Mouse (Mus musculus) heart, postnatal 36 days (tissue): ENCODE measurements around the gene Stx6. TPM values are rescaled to one million over a fixed set of nuclear protein-coding genes. Genes with fewer than 3 reads are reported as not detected.

Experiments used
- DNase-seq, 2 experiments: peaks; one replicate each; pipeline ENCODE4 v3.0.0; 2021 to 2022
- intact Hi-C: fragments of 180-260 bp; cut with DNase I; formaldehyde crosslinking; loops from one replicate; pipeline ENCODE4 v1.15.1; 2025
- total RNA-seq, 2 experiments: library from RNA; stranded (reverse); gene quantifications; 2 replicates each; pipeline ENCODE4 v1.2.3; 2021

Gene Stx6
- total RNA-seq, 2 experiments from 2014 or later, result 19.9 to 23.8 TPM

DNA sequence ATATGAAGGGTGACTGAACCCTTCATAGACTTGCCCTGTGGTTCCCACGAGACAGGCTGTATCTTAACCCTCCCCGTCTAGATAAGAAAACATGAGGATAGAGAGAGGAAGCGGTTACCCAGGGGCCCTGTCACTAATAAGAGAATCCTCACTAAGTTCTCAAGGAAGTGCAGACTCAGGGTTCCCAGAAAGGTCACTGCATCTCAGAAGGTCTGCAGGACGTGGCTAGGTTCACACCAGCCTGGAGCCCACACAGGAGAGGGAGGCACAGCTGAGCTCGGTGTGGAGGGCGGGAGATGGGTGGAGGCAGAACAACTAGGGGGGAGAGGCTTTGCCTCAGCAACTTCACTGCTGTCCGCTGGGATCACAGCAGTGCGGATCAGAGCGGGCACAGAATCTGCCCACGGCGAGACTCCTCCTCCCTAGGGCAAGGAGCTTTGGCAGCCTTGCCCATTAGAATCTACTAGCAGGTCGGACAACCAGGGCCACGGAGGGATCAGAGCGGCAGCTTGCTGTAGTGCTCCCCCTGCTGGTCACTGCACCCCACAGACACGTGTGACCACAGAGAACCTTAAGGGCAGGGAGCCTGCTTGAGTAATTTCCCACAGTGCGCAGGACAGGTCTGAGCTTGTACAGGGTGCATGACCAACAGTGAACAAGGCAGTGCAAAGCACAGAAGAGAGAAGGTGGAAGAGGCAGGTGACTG lies 65.5 kb downstream of the Stx6 start:
- peak; percentile 83 to 84 for DNase-seq

DNA sequence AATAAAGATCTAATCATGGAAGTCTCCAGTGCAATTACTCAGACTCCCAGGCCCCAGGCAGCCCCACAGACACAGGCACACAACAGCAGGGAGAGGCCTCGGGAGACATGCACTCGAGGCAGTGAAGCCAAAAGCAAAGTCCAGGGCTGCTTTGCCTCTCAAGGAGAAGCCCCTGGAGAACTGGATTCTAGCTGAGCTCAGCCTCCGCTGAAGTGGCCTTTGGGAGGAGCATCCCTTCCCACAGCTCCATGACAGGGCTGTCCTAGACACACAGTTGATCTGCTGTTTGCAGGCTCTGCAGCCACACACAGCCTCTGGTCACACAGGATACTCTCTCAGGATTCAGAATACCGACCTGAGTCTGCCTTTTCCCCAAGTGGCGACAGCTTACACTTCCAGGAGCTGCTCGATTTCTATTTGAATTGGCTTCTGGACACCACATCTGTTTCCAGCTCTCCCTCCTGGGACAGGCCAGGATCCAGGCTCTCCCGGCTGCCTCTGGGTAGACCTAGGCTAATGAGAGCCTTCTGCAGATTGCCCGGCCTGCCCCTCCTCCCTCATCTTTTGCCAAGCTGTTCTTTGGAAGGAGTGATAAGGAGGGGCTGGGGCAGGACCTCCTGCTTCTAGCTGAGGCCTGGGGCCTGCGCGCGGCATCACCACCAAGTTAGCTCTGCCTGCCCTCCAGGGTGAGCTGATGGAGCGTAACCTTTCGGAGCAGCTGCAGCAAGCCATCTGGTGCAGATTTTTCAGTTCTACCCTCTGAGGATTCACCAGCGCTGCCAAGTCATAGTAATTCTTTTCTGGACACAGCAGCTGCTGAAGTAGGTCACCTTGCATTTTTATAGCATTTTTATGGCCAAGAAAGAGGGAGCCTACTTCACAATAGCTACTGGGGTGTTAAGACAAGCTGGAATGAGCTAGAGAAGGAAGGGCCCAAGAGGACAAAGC lies 71.2 kb downstream of the Stx6 start:
- peak; percentile 61 to 64 for DNase-seq
- intact Hi-C loops, result loop anchor here (10.0 kb wide), 1 partner anchor 445 kb away; no protein-coding TSS in a partner anchor

More for the DNA sequence above, 65.5 kb downstream of the Stx6 start:
- intact Hi-C loops, result loop anchor here (2.0 to 10.0 kb wide), 2 partner anchors 57 to 439 kb away; no protein-coding TSS in a partner anchor

DNA sequence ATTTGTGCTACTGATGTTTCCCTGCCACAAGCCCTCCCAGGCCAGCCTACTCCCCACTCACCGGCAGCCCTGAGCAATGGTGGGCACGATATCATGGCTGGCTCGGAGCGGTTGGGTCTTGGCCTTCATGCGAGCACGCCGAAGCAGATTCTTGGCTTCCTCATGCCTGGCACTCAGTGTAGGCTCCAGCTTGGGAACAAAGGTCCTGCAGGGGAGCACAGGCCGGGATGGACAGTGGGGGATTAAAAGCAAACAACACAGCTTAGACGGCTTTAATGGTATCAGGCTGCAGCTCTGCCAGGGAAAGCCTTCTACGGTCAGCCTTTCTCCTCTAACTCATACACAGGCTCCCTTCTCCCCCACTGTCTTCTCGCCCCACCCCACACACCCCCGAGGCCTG lies 73.9 kb downstream of the Stx6 start:
- DNase-seq, result no peak
- intact Hi-C loops, result no loop called here

DNA sequence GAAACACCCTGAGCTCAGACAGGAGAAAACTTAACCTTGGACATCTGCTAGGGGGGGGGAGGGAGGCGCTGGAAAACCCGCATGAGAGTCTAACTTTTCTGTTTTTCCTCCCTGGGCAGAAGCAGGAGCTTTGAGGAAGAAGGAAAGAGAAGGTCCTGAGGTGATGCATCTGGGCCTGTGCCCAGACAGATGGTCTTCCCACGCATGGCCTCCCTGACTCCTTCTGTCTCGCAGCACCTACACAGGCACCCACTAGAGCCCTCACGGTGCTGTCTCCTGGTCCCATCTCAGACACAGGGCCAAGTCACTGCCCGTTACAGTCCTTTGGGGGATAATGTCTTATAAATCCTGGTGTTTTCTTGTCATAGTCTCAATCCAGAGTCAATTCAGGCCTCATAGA lies 74.3 kb downstream of the Stx6 start:
- DNase-seq, result no peak
- intact Hi-C loops, result no loop called here

DNA sequence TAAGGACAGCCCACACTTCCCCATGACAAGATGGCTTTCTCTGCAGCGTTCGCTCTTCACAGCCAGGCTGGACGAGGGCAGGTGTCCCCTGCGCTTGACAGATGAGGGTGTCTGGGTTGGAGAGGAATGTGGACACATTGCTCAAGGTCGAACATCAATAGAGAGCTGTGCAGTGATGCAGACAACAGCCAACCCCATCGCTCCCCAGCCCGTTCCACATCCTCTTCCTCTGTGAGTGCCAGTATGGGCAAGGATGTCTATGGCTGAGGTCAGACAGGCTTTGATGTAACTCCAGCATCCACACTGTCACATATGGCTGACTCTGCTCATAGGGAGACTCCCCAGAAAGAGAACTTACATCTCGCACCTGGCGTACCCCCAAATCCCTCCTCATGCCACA lies 74.9 kb downstream of the Stx6 start:
- intact Hi-C loops, result no loop called here
- DNase-seq, result no peak

DNA sequence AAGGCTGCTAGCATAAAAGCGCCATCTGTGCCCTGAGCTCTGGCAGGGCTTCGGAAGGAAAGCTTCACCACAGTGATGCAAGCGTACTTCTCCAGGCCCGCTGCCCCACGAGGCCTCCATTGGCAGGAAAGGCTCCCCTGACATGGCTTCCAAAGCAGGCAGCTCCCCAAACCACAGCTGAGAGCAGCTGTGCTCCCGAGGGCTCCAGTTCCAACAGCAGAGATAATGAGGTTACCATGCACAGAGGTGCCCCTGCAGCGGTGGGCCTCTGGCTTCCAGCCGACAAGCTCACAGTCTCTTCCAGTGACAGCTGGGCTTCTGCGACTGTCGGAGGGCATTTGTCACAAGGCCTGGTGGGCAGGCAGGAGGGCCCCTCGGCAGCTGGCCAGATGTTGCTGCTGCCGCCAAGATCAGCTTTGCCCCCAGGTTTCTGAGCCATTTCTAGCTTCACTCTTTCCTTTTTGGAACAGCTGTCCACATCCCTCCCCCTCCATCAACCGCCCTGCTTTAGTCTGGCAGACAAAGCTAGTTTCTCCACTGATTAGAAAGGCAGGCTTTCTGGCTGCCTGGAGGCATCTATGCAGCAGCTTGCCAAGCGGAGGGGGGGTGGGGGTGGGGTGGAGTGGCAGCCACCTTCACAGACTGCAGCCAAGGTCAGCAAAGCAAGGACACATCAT lies 75.6 kb downstream of the Stx6 start:
- peak; percentile 73 to 86 for DNase-seq
- intact Hi-C loops, result no loop called here

DNA sequence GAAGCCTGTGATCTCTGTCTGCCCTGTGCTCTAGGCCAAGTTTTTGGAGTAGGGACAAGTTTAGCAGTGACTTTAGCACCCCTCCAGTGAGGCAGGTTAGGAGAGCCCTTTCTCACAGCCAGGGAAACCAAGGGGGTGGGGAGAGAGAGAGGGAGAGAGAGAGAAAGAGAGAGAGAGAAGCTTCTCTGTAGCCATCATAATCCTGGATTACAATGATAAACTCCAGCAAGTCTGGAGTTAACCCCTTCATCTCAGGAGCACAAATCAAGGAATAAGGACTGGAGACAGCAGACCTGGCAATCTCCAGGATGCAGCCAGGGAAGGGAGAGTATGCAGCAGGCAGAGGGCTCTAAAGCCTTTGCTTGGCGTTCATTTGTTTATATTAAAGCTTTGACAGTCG lies 77.1 kb downstream of the Stx6 start:
- DNase-seq, result no peak
- intact Hi-C loops, result no loop called here

DNA sequence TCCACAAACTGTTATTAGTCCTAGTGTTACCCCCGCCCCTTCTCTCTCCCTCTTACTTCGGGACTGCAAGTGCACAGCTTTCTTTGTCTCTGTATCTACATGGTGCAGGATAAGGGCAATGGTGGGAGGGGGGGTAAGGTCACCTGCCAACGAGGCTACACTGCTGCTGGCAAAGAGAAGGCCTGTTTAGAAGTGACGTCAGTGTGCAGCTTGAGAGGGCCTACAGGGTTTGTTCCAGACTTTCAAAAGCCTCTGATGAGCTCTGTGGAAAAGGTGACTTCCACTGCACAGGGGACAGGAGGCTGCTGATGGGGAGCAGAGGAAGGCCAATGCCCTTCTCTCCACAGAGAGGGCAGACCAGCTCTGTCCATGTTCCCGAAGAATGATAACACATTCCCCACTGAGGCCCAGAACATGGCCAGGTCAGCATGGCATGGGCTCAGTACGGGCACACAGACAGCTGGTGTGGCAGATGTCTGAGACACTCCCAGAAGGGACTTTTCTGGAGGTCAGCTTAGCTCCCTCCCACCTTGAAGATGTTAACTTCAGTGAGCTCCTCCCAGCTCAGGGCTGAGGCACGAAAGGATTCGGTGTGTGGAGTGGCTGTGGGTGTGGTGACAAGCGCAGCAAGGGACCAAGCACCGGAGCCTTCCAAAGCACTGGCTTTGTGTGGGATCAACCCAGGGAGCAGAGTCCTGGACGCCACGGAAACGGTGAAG lies 78.0 kb downstream of the Stx6 start:
- DNase-seq, result peak in 1 of 2 experiments; percentile 19
- intact Hi-C loops, result no loop called here

DNA sequence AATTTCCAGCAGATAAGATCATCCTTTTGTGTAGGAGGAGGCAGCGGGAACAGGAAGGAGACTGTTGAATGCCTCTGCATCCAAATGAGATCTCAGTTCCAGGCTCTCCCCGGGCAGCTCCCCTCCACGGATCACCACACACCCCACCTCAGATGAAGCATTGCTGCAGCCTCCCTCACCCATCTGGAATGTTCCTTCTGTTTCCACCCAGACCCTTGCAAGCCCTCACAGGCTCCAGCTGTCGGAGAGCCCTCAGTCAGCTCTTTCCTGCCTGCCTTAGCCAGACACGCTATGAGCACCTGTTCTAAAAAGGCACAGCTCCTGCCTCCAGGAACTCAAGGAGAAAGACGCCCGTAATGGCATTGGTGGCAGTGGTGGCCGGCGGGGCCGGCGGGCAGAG lies 78.9 kb downstream of the Stx6 start:
- intact Hi-C loops, result no loop called here

DNA sequence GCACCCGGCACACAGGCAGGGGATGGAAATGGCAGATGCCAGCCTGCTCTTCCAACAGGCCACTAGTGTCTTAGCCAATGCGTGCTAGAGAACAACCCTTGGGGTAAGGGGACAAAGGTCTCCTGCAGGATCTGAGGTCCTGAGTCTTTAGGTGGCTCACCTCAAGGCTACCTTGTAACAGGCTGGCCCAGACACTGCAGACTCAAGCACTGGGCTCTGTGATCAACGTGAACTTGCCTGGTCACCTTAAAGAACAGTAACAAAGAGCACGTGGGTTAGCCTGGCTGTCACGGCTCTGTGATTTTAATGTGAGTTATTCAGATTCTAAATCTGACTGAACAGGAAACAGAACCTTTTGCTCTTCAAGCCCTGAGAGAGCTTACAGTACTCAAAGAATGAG lies 79.6 kb downstream of the Stx6 start:
- no peak for DNase-seq
- intact Hi-C loops, result no loop called here

More for the DNA sequence above, 78.9 kb downstream of the Stx6 start:
- DNase-seq, result no peak

DNA sequence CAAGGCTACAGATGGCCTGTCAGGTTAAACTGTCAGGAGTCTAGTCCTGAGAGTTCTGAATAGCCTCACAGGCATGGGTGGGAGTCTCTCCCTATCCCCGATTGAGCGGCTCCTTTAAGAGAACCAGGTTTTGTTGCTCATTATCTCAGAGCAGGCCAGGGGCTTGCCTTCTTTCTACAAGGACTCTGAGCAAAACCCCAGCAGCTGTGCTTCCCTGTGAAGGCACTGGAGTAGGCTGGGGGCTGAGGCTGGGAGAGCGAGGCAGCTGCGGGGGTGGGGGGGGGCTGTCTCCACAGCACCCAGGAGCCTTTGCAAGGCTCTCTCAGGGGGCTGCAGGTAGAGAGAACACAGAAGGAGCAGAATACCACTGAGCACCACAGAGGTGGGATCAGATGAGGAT lies 80.7 kb downstream of the Stx6 start:
- intact Hi-C loops, result no loop called here
- no peak for DNase-seq

DNA sequence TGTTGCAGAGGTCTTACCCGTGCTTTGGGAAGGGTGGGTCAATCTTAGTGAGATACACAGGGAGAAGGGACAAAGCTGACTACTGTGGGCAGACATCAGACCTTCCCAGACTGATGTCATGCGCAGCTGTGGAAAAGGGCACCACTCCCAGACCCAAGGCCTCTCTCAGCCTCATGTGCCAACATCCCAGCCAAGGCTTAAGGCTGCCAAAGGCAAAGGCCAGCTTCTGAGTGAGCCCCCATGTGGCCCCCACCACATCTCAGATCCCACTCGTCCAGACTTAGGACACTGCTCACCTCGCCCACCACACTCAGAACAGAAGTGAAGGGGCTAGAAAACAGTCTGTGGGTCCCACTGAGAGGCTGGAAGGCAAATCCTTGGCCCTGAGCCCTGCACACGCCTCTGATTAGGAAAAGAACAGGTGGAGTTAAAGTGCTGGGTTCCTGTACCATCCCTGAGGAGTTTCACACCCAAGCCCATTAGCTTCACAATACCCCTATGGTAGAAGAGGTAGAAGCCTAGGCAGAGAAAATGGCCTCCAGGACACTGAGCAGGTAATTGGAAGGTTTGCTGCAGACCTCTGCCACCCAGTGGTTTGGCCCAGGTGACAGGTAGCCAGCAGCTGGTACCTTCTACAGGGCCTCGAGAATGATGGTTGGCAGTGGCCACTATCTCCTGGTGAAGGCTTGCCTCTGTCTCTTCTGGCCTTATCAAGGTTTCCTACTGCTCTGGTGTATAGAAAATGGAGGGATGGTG lies 81.6 kb downstream of the Stx6 start:
- intact Hi-C loops, result loop anchor here (5.0 kb wide), 1 partner anchor 287 kb away; no protein-coding TSS in a partner anchor

DNA sequence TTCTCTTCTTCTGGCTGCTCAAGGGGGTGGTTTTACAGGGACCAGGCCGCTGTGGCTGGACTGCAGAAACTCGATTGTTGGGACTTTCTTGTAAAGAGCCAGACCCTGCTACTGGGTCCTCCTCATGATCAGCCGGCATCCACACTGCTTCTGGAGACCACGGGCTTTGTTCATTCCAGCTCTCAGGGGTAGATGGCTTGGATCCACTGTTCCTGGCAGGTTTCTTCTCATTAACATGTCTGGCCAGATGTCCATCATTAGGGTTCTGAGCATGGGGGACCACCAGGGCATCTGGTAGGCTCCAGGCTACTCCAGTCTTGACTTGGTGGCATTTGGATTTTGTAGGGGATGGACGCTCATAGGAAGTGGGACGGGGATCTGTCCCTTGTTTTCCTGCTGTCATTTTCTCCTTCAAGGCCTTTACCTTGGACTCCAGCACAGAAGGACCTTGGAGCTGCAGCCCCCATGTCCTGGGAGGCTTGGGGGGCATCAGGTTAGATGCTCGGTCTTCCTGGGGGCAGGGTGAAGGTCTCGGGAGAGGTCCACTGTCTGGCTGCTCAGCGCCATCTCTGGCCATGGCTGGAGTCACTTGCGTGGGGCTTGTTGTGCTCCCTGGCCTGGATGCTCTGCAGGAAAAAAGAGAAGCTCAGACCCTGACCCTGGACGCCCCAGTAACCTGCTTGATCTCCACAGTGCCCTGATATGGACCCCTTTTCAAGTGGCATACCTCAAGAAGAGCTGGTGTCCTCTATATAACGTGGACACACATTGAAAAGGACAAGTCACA lies 83.4 kb downstream of the Stx6 start:
- peak in 1 of 2 experiments; percentile 2 for DNase-seq
- intact Hi-C loops, result loop anchor here (5.0 kb wide), 1 partner anchor 285 kb away; no protein-coding TSS in a partner anchor

More for the DNA sequence above, 81.6 kb downstream of the Stx6 start:
- DNase-seq, result no peak

DNA sequence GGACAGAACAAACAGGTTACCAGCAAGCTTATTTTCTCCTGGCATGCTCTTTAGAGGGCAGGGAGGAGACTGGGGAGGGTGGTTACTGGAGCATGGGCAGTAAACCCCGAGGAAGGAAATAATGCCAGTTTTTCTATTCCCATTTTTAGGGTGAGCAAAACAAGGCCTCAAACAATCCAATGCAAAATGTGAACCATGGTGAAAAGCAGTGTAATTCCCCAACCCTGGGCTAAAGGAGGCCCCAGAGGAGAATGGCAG lies 83.9 kb downstream of the Stx6 start:
- DNase-seq, result no peak
- intact Hi-C loops, result loop anchor here (5.0 kb wide), 1 partner anchor 285 kb away; no protein-coding TSS in a partner anchor

DNA sequence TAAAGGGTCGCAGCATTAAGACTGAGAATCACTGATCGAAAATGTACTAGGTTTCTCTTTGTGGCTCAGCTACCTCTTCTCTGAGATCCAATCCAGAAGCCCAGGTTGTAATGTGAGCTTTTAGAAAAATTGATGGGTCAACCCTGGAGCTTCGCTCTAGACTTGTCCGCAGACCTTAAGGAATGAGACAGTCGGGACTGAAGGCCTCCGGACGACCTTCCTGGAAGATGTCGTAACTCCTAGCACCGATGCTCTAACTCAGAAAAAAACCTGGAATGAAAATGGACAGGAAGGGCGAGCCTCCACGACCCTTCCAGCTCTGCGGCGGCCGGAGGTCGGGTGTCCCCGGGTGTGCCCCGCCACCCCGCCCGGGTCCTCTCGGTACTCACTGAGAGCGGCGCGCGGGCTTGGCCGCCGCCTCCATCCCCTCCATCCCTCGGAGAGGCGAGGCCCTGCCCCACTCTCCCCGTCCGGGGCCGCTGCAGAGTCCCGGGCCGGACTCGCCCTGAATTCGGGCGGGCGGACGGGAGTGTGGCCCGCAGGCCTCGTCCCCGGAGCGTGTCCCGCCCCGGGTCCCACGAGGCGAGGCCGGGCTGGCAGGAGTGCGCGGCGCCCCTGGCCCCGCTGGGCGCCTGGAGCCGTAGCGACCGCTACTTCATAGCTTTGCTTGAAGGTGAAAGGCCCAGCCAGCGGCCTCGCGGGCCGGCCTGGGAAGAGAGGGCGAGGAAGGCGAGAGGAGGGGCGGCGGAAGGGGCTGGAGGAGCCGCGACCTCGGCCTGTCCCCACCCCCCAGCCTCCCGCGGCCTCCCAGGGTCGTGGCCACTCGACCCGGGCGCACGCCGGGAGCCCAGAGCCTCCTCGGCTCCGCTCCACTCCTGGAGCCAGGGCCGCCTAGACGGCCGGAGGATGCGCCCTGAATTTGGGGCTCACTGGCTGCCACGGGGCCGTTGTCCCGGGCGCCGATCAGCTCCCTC lies 85.6 kb downstream of the Stx6 start, which contains the start of gene BC034090:
Gene BC034090 (minus strand): TSS at position 648 of the 974 bp plus-strand sequence.
- DNase-seq, result peak; percentile 68 to 84

DNA sequence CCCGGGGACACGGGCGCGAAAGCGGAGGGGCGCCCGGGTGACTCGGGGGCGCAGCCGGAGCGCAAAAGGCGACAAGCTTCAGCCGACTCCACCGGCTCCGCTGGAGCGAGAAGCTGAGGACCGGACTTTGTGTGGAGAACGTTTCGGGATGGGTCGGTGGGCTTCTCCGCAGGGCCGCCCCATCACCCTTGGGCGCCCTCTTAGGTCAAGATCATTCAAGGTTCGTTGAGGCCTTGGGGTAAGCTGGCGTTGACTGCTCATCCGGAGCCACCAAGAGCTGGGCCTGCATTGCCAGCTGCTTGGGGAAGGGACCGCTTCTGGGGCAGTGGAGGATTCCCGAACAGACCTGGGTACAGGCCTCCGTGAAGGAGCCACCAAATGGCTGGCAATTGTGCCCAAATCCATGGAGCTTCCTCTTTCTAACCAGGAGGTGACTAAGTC lies 86.3 kb downstream of the Stx6 start:
- intact Hi-C loops, result loop anchor here (5.0 kb wide), 2 partner anchors 38 to 283 kb away; no protein-coding TSS in a partner anchor
- DNase-seq, result no peak

More for the DNA sequence above, 85.6 kb downstream of the Stx6 start, which contains the start of gene BC034090:
- intact Hi-C loops, result loop anchor here (5.0 kb wide), 1 partner anchor 283 kb away; no protein-coding TSS in a partner anchor

DNA sequence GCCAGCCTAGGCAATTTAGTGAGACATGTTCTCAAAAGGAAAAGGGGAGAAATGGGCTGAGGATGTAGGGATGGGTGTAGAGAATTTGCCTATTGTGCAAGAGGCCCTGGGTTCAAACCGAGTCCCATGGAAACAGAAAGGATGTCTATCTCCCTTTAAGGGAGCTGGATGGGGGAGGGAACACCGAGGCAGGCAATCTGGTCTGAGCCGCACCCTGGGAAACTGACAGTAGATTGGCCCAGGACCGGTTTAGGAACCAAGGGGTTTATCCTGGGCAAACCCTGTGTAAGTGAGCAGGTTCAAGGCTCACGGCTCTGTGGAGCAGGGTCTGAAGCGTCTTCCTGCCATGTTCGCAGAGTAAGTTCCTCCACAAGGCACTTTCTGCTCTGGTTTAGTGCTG lies 87.0 kb downstream of the Stx6 start:
- no peak for DNase-seq
- intact Hi-C loops, result loop anchor here (5.0 kb wide), 1 partner anchor 37 kb away; no protein-coding TSS in a partner anchor
